Mouse (Mus musculus) ES-E14 (cell line): ENCODE measurements at regions not wholly inside any gene's neighbourhood (a gene's known extent, or its start where the extent isn't known, plus 50 kb on each side); places are given as distances from the start of the nearest gene placed in this dataset.

Experiments
- CHD2 ChIP-seq: IDR thresholded peaks from 2 replicates; pipeline ENCODE4 v1.6.1; 2014; ENCODE audit warnings: mild to moderate bottlenecking, low read depth, low read length, inconsistent platforms
- HCFC1 ChIP-seq: IDR thresholded peaks from 2 replicates; pipeline ENCODE4 v1.6.1; 2012; ENCODE audit warnings: low read length, inconsistent platforms, borderline replicate concordance; ENCODE audit not compliant: insufficient read depth
- MAFK ChIP-seq: IDR thresholded peaks from 2 replicates; pipeline ENCODE4 v1.6.1; 2014; ENCODE audit warnings: mild to moderate bottlenecking, low read depth, low read length, inconsistent platforms; ENCODE audit not compliant: insufficient read depth
- ZC3H11A ChIP-seq: IDR thresholded peaks from 2 replicates; pipeline ENCODE4 v1.6.1; 2012; ENCODE audit warnings: low read depth, mild to moderate bottlenecking, inconsistent platforms, low read length, borderline replicate concordance
- ZNF384 ChIP-seq: IDR thresholded peaks from 2 replicates; pipeline ENCODE4 v1.6.1; 2012; ENCODE audit warnings: low read depth, low read length, inconsistent platforms

GRCm38 (mm10) chr10:67804637-67805036 lies 107.8 kb downstream of the Zfp365 start:
- TF ChIP-seq CHD2 = no peak
- no peak for TF ChIP-seq ZC3H11A
- TF ChIP-seq ZNF384 = no peak
- TF ChIP-seq MAFK = no peak
- TF ChIP-seq HCFC1 = no peak
